Mouse (Mus musculus): ENCODE measurements around the gene Cntn5.

Gene Cntn5

DNA sequence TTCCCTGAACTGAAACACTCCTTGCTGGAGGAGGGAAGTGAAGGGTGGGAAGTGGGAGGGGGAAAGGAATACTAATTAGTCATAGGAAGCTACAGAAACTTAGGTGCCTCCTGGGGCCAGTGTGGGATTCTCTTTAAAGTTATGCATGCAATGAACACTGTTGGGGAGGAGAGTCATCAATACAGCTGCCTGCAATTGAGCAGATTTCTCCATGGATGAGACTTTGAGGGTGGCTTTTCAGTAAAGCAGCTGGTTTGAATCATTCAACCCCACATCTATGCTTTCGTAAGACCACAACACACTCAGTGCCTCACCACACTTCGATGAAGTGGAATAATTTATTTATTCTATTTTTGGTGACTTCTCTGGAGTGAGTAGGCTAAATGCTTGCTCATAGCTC lies 674.9 kb downstream of the Cntn5 start:
- DNase-seq (ENCODE audit: low spot score): no peak

DNA sequence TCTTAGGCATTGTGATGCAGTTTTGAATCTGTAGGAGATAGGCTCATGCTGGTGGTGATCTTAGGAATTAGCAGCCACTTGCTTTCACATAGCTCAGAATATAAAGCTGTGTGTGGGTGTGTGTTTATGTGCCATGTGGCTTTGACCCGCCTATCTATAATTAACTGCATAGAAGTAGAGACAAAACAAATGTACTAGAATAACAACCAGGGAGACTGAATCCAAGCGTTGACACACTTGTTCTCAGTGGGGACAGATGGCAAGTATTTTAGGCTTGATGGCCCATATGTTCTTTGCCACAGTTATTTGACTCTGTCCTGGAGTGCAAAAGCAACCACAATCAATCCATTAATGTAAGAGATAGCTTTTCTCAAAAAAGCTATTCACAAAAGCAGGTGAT lies 678.6 kb downstream of the Cntn5 start:
- no peak for DNase-seq (ENCODE audit: low spot score)

DNA sequence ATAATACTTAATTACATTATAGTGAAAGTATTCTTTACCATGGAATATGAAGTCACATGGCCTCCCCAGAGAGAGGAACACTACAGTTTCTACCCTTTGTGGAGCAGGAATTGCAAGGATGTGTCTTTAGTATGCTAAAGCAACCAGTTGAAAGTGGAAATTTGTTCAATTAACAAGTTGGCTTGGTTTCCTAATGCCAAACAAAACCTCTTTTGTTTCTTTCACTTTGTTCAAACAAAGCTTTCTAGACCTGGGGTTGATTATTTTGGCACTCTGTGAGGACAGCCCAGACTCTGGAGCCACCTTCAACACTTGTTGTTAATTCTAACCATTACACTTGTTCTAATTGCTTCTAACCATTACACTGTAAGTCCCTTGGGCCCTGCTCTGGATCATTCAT lies 718.5 kb downstream of the Cntn5 start:
- DNase-seq (ENCODE audit: low spot score): no peak

DNA sequence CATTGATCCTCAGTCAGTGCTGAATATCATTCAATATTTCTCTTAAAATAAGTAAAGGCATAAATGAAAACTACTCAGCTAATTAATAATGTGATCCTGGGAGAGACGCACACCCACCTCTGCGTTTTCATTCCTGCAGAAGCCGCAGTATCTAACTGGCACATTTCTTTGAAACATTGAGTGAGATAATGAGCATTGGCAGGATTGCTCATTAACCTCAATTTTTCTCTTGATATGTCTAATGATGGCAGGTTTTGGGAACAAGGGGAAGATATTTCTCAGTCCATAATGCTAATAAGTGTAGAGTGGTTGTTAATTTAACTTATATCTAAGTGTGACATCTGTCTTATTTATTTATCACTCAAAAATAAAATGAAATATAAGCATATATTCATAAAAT lies 734.0 kb downstream of the Cntn5 start:
- no peak for DNase-seq (ENCODE audit: low spot score)

DNA sequence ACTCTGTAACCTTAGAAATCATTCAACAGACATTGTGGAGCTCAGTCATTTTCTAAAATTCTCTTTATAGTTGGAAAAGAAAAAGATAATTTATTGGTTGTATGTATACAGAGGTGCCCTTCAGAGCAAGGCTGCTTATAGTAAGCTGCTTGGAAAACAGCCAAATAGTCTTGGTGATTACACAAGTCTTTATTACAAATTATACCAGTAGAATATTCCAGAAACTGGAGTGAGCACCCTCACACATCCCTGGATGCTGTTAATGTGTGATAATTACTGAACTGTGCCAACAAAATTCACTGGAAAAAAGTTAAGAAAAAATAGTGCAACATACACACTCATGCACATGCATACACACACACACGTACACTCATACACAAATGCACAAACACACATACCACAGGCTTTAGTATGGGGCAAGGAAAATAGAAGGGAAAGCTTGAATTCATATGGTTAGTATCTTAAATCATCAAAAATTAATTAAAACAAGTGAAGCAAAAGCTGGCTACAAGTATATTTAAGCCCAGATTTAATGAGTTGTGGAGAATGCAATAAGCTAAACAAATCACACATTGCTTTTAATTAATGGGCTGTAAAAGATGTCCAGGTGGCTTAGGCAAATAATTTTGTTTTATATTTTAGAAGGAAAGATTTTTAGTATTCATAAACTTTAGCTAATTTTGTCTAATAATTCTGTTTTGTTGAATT lies 783.1 kb downstream of the Cntn5 start:
- no peak for DNase-seq (ENCODE audit: low spot score)

DNA sequence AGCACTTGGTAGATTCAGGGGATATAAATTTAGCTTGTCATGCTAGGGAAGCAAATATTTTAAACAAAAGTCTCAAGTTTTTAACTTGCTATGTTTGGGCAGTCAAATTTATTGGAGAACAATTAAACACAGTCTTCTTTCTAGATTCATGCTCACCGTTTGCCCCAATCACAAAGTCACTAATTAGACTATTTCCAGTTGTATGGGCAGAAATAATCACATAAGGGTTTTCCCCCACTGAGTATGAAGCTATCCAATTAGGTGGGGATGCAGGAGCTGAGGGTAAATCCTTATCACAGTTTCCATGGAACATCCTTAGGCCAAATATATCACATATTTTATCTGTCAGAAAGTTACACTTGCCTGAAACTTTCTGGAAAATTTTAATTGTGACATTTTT lies 788.0 kb downstream of the Cntn5 start:
- no peak for DNase-seq (ENCODE audit: low spot score)

DNA sequence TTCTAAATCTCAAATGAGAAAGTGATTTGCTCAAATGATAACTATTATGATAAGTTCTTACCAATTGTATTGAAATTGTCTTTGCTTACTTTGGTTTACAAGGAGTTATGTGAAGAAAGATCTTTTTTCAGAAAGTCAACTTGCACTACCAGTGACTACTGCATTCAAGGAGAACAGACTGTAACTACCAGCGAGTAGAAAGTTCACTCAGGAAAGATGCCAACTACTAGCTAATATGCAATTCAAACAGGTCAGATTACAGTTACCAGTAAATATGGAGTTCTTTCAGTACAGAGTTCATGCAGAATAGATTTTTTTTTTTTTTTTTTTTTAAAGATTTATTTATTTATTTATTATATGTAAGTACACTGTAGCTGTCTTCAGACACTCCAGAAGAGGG lies 795.4 kb downstream of the Cntn5 start:
- no peak for DNase-seq (ENCODE audit: low spot score)

DNA sequence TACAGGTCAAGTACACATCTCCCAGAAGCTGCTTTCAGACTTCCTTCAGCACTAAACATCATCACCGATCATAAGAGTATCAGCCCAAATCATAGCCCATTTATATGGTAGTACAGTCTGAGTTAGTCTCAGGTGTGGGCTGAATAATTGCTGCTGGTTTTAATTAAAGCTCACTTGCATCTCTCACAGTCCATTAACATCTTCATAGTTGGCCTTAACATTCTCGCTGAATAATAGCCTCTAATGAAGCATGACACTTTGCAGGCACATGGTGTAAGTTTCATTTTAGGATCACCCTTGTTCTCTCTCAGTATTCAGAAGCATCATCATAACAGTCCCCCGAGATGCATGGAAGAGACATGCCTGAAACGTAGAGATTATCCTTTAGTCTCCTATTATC lies 796.7 kb downstream of the Cntn5 start:
- DNase-seq (ENCODE audit: low spot score): no peak

DNA sequence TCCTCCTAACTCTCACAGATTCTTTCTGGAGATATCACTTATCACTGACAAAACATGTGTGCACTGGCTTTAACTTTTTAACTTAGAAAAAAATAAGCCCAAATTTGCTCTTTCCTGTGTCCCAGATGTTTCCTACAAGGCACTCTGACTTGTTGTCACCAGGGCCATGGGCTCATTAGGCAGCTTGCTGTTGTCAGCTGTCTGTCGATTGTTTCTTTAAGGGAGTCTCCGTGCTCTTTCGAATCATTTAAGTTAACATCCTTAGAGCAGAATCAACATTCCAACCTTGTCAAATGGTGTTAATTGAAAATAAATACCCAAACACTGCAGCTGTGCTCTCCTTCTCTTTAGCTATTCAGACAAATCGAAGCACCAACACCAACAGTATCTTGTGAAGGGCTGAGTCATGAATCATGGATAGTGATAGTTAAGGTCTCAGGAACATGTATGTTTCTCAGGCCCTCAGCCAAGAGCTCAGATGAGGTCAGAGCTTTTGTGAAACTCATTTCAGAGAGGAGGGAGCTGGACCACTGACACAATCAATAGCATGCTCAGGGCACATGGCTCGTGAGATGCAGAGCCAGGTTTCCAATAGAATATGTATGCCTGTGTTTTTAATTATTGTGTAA lies 802.6 kb downstream of the Cntn5 start:
- no peak for DNase-seq (ENCODE audit: low spot score)

DNA sequence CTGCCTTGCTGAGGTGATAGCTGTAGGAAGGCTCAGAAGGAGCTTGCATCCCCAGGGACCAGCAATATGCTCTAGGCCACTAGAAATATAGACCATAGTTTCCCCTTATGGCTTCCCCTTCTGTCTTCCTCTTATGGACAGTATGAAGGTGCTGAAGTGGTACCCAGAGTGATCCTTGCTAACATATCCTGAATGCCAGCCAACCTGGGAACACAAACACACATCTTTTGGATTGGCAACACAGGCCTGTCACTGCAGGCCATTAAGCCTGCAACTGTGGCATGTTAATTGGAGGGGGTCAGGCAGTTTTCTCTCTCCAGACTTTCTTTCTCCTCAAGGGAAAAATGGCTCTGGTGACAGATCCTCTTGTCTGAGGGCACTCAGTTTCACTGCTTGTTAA lies 828.3 kb downstream of the Cntn5 start:
- DNase-seq (ENCODE audit: low spot score): no peak

DNA sequence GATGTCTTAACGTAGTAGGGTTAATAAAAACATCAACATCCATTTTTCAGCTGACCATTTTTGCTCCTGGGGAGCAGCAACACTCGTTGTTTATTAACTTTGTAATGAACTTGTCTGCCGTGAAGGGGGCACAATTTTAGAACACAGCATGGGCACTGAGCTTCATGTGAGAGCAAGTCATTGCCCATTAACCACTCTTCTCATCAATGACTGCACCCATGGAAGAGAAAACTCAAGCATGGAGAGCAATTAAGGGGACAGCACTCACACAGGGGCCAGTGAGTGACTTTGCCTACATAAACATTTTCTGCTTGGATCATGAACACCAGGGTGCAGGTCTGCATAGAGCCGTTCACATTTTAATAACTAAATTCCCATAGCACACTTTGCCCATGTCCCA lies 831.2 kb downstream of the Cntn5 start:
- DNase-seq (ENCODE audit: low spot score): no peak

DNA sequence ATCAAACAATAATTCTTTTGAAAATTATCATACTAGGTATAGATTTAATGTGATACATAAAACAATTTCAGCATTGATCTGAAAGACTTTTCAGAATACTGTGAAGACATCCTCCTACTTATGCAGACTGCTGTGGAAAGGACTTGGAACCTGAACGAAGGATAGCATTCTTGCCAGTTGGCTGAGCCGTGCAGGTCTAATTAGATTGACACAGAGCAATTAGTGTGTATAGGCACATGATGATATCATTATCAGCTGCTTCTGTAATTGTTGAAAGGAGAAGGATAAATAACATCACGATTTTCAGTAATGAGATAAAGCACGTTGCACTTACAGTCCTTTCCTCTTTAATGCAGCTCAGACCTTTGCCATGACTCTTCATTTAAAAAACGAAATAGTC lies 831.7 kb downstream of the Cntn5 start:
- no peak for DNase-seq (ENCODE audit: low spot score)

DNA sequence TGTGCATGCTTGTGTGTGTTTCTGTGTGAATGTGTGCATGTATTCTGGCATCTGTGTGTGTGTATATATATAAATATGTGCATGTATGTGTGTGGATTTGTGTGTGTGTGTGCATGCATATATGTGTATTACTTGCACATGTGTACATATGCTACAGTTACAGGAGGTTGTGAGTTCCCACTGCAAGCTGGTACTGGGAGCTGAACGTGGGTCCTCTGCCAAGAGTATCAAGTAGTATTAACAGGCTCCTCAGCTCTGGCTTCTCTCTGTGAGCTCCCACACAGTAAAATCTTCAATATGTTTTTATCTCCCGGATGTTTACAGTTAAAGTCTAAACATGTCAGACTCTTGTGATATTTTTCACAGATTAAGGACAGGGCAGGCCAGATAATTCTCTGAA lies 833.3 kb downstream of the Cntn5 start:
- DNase-seq (ENCODE audit: low spot score): no peak

DNA sequence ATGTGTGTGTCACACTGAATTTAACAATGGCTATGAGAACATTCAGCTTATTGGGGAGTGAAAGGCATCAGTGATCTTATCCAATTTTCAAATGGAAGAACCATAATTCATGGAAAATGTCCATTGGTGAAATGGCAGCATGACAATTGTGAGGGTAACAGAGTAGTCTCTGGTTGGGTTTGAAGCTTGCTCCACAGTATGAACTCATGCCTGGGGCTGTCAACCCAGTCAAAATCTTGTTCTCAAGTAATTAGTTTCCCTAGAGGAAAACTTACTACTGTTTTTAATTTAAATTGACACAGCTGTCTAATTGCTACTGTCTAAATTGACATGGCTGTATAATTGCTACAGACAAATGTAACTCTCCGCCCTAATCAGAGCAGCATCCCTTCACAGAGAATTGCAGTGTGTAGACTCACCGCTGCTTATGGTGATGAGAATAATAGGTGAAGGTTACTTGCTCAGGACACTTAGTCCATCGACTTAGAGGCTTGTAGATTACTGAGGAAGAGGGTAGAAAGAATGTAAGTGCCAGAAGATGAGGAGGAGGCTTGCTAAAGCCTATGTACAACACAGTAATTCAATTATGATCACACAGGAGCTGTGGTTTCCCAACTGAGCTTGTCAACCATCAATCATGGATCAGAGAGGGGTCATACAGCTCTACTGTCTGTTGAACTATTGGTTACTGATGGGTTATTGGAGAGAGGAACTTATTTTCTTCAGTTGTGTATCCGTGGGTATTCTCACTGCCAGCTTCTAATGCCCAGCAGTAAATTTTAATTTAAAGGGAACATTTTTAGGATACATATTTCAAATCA lies 859.4 kb downstream of the Cntn5 start:
- DNase-seq (ENCODE audit: low spot score): no peak

DNA sequence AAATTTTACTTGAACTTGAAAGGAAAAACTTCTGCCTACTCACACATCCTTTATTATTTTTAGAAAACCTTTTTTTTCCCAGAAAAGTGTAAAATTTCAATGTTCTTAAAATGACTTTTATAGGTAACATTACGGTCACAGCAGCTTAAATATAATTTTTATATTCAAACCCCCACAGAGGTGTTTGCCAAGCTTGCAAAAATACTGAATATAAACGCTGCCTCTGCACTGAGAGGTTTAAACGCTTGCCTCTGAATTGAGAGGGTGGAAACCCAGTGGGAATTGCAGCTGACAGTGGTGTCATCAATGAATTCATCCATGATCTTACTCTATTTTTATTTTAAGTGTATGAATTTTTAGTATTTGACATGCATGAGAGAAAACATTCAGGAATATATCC lies 861.6 kb downstream of the Cntn5 start:
- DNase-seq (ENCODE audit: low spot score): no peak

DNA sequence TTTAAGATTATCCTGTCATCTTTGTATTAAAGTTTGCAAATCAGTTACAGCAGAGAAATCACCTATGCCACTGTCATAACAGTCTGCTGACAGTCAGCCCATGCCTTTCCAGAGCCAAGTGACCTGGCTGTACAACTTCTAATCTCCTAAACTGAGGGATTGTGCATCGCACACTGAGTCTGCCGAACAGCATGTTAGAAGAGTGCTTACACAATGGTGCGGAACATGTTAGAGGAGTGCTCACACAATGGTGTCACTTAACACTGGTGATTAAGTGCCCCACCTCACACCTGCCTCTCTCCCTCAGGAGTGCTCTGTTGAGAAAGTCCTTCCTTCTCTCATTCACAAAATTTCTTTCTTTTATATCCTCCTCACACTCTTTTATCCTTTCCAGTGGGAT lies 889.4 kb downstream of the Cntn5 start:
- no peak for DNase-seq (ENCODE audit: low spot score)

DNA sequence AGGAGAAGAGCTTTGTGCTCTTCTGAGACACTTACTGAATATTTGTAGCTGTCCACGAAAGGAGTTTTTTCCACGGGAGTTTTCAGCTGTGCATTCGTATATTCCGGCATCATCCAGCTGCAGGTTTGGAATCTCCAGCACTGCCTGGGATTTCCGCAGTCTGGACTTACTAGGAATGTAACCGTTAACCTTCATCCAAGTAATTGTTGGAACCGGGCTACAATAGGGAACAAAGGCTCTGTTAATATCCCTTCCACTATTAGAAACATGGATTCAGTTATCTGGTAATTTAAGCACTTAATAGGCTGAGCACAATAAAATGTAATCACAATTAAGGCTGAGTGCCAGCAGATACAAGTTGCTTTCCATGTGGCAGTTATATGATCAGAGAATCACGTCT lies 920.5 kb downstream of the Cntn5 start:
- no peak for DNase-seq (ENCODE audit: low spot score)

DNA sequence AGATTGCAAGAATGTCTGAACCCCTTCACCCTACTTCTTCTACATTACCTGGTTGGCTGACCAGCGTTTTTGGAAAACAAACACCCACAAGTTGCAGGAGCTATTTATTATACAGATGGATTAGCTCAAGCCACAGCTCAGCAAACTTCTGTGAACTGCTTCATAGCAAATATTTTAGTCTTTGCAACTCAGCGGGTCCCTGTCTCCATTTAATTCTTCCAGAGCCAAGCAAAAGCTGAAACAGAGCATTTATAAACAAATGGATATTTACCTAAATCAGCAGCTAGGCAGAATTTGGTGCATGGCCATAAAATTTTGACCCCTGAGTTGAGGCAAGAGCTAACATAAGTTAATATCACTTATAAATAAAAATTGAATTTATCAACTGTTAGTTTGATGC lies 921.4 kb downstream of the Cntn5 start:
- DNase-seq (ENCODE audit: low spot score): no peak

DNA sequence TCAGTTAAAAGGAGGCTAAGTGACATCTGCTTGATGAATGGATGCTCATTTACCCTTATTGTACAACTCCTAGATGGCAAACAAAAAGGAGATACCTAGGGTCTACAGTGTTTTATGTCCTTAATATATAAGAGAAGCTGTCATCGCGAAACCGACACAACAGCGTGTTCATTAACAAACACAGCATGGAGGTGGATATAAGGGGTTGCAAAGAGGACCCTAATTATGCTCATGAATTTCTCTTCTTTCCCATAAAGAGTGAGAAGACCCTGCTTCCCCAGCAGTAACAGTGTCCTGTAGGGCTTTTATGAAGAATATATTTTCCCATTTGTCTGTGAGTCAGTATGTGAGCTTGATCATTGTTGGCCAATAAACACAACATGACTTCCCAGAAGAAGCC lies 939.2 kb downstream of the Cntn5 start:
- DNase-seq (ENCODE audit: low spot score): no peak

DNA sequence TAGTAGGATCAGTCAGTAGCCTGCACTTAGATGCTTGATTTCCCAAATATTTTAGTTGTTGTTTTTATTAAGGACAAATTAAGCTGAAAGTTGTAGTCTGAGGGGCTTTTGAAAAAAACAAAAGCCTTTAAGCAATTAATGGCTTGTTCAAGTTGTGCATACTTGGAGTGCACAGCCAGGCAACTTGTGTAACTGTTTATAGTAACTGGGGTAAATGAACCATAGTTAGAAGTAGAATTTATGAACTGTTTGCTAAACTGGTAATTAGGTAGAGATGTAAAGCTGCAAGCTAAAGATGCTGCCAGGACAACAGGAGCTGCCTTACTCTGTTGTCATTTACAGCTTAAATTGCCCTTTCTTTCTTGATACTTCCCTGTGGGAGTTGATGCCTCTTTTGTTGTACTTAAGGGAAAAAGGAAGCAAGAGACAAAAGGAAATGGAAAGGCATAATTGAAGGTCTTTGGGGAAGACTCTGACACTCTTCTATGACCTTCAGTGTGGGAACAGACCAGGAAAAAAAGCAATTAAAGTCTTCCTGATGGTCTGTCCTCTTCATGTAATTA lies 943.9 kb downstream of the Cntn5 start:
- DNase-seq (ENCODE audit: low spot score): no peak

DNA sequence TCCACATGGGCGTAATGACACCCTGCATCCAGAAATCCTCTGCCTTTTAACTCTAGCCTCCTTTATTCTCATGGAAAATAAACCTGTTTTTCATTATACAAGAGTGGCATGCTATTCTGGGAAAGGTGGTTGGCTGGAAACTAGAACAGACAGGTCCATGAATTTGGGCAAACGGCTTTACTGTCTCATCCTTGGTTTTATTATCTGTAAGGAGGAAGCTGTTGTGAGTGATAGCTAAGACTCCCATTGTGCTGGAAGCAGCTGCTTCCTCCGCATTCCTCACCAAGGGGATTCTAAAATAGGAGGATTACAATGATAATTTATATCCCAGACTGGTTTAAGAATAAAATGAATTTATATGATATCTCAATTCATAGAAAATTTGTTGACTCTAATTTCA lies 955.2 kb downstream of the Cntn5 start:
- DNase-seq (ENCODE audit: low spot score): no peak

DNA sequence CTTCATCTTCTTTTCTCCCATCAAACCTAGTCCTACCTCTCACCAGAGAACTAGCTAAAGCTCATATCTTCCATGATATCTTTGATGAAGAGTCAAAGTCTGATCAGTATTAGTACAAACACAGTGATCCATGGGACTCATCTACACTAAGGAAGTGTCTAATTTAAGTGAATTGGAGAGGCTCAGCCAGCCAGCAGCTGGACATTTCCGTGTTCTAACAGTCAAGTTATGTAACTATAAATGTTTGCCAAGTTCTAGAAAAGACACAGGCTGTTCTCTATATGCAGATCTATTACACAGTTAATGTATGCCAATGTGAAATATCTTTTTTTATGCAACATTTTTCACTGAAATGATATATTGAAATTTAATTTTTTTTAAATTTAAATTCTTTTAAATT lies 959.7 kb downstream of the Cntn5 start:
- DNase-seq (ENCODE audit: low spot score): no peak

All from ovary, postnatal 36 days (tissue).